Comparison of ENCODE assay signal across 10 mouse cellular contexts in the genomic region with DNA sequence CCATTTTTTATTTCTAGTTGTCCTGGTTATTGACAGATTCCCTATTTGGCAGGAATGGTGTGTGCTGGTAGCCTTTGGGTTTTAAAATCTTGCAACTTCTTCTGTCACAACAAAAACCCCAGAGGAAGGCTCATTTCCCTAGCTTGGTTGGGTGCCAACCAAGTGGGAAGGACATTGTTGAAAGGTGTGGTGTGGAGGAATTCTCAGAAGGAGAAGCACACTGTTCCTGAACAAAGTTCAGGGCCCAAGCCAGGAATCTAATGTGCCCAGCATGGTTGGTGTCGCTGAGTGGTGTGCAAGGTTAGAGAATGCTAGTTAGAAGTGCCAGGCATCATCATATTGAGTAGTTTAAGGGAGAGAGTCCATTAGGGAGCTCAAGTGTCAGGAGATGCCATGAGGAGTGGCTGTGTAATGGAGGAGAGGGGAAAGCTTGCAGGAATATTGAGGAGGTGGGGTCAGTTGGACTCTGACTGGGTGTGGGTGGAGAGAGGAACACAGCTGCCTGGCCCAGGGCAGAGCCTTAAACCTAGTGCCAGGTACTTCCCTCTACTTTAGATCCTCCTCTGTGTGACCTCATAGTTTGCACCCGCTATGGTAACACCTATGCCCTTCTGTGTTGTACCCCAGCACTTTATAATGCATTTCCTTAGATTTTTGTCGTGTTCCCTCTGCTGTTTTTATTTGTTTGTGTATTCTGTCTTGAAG. TPM values are rescaled to one million over a fixed set of nuclear protein-coding genes. Genes with fewer than 3 reads are reported as not detected.
A peak's percentile ranks its signal among the peaks of the same experiment; 100 is the strongest.
DNase-seq lines count a peak whose midpoint lies in the region; ATAC-seq and TF ChIP-seq lines count a peak whose summit lies in the region.
"Had no signal": no experiment of that assay in that cellular context is flagged by ENCODE, and none has a peak within 500 bp of the region (broad histone marks: within the 10 kb centered on the region; RNA-seq: fewer than 3 reads in every experiment).

No protein-coding gene starts in this region.

- peak overlapping the region; percentile 31; the same call in 1 of the 2 replicates for H3K27ac ChIP-seq in heart, postnatal 0 days (ENCODE audit: low read depth)
- peak overlapping the region; percentile 92 for H3K27ac ChIP-seq in brown adipose tissue, adult 24 weeks (replicated peaks; ENCODE audit: low read depth, low read length)
- 0 out of 2 replicates have a peak overlapping the region, but pooled peaks have one; percentile 4 for H3K27ac ChIP-seq in stomach, embryonic 16.5 days (ENCODE audit: low read length)
- H3K27ac ChIP-seq: hindbrain, postnatal 0 days; neural tube, embryonic 12.5 days had no signal

- no peak for ATAC-seq in heart, postnatal 0 days (ENCODE audit: insufficient read depth, low read depth)
- ATAC-seq in stomach, embryonic 16.5 days (ENCODE audit: insufficient read depth, low FRiP score), result no peak
- ATAC-seq: hindbrain, postnatal 0 days had no signal

- peak overlapping the region; percentile 77 for H3K4me2 ChIP-seq in heart, postnatal 0 days (ENCODE audit: low read depth, low read length)
- H3K4me2 ChIP-seq in stomach, embryonic 16.5 days (ENCODE audit: low read depth, low read length), result peak overlapping the region; percentile 83
- H3K4me2 ChIP-seq: neural tube, embryonic 12.5 days had no signal

- no peaks in the 10 kb centered on the region for H3K9me3 ChIP-seq in heart, postnatal 0 days (replicated peaks; ENCODE audit: control insufficient read depth, low read length)
- H3K9me3 ChIP-seq in stomach, embryonic 16.5 days (replicated peaks; ENCODE audit: control insufficient read depth, low read length), result no peaks in the 10 kb centered on the region
- H3K9me3 ChIP-seq: neural tube, embryonic 12.5 days had no signal

- no peak for TF ChIP-seq CTCF in heart, postnatal 0 days (IDR thresholded peaks at IDR 0.05; ENCODE audit: low read depth)

- peak overlapping the region; percentile 96; the same call in 1 of the 2 replicates for H3K4me3 ChIP-seq in heart, postnatal 0 days (ENCODE audit: low read depth, low read length)
- H3K4me3 ChIP-seq in brown adipose tissue, adult 24 weeks (ENCODE audit: insufficient read depth, low read depth, low read length), result peak overlapping the region; percentile 51
- peak overlapping the region; percentile 10; the same call in 1 of the 2 replicates for H3K4me3 ChIP-seq in stomach, embryonic 16.5 days (replicated peaks; ENCODE audit: low read length)
- H3K4me3 ChIP-seq: neural tube, embryonic 12.5 days had no signal

- H3K4me1 ChIP-seq in heart, postnatal 0 days (ENCODE audit: control insufficient read depth, insufficient read depth), result peaks cover 22% of the 10 kb centered on the region
- H3K4me1 ChIP-seq in brown adipose tissue, adult 24 weeks (ENCODE audit: control insufficient read depth, insufficient read depth, insufficient read length, low read length), result peaks cover 24% of the 10 kb centered on the region
- peaks cover 15% of the 10 kb centered on the region for H3K4me1 ChIP-seq in stomach, embryonic 16.5 days (ENCODE audit: control insufficient read depth, insufficient read depth, low read length)
- H3K4me1 ChIP-seq: neural tube, embryonic 12.5 days had no signal

- intact Hi-C loops in heart, postnatal 14 days (cut with DNase I), result no loop called here

- H3K36me3 ChIP-seq in heart, postnatal 0 days (replicated peaks; ENCODE audit: control insufficient read depth, insufficient read depth, low read length), result peaks cover 26% of the 10 kb centered on the region
- H3K36me3 ChIP-seq in stomach, embryonic 16.5 days (ENCODE audit: control insufficient read depth, insufficient read depth, low read length), result no peaks in the 10 kb centered on the region
- H3K36me3 ChIP-seq: neural tube, embryonic 12.5 days had no signal

- no peaks in the 10 kb centered on the region for H3K27me3 ChIP-seq in heart, postnatal 0 days (ENCODE audit: control insufficient read depth, insufficient read depth, low read length)
- H3K27me3 ChIP-seq in stomach, embryonic 16.5 days (ENCODE audit: control insufficient read depth, insufficient read depth, low read length), result no peaks in the 10 kb centered on the region
- H3K27me3 ChIP-seq: neural tube, embryonic 12.5 days had no signal

- no peak for TF ChIP-seq EP300 in heart, postnatal 0 days (IDR thresholded peaks at IDR 0.05; ENCODE audit: low read depth)

- no peak overlapping the region; the same call in 1 of the 2 replicates for H3K9ac ChIP-seq in heart, postnatal 0 days (replicated peaks; ENCODE audit: low read depth, low read length)
- no peak overlapping the region for H3K9ac ChIP-seq in stomach, embryonic 16.5 days (ENCODE audit: low read length)
- H3K9ac ChIP-seq: neural tube, embryonic 12.5 days had no signal

- DNase-seq in heart, postnatal 0 days (ENCODE audit: low spot score), result no peak
- DNase-seq in heart, postnatal 14 days, result no peak
- DNase-seq in kidney, postnatal 25 days, result peak; percentile 20 to 69
- DNase-seq in cerebellum, postnatal 10 days, result no peak
- DNase-seq in left cerebral cortex, adult 8-10 months (ENCODE audit: low spot score in 2 of 2), result no peak
- DNase-seq in frontal cortex, postnatal 36 days (ENCODE audit: low spot score in 2 of 2), result no peak

- 74% methylated on average over 3 of the region's 3 CpGs for WGBS in heart, postnatal 0 days
- WGBS in stomach, embryonic 16.5 days, result 63% methylated on average over 3 of the region's 3 CpGs

RNA-seq across cellular contexts. Expression of a gene that starts 2.6 kb away (rescaled TPM):
- total RNA-seq in heart, postnatal 0 days (2014; rRNA removed; ENCODE audit: low replicate concordance), result 21.6 and 38.6 TPM in 2 replicates
- 40.1 and 42.2 TPM in 2 replicates for polyA plus RNA-seq in heart, postnatal 0 days (2015; fragmentation: Nextera tagmentation; extraction: Ambion mirVana)
- total RNA-seq in heart, postnatal 14 days (2021), result 10 to 100 TPM; 57.1 to 63.8 TPM
- polyA plus RNA-seq in brown adipose tissue, adult 24 weeks (2012; ENCODE audit: insufficient read depth, insufficient read length, missing spikeins), result 46.2 and 88.9 TPM in 2 replicates
- polyA plus RNA-seq in stomach, embryonic 16.5 days (2015; fragmentation: Nextera tagmentation; extraction: Ambion mirVana), result 75.3 and 79.8 TPM in 2 replicates
- 10 to 100 TPM; 20.3 to 25.8 (median 23.9) TPM for total RNA-seq in left cerebral cortex, adult 8-10 months (2022)

RNA-seq across cellular contexts. Expression of a gene that starts 27.4 kb away (rescaled TPM):
- total RNA-seq in heart, postnatal 0 days (2014; rRNA removed; ENCODE audit: low replicate concordance), result not detected in 2 replicates
- polyA plus RNA-seq in heart, postnatal 0 days (2015; fragmentation: Nextera tagmentation; extraction: Ambion mirVana), result not detected in 2 replicates
- total RNA-seq in heart, postnatal 14 days (2021), result not detected
- 0.46 TPM in 1 of 2 replicates, not detected in the other for polyA plus RNA-seq in brown adipose tissue, adult 24 weeks (2012; ENCODE audit: insufficient read depth, insufficient read length, missing spikeins)
- not detected in 2 replicates for polyA plus RNA-seq in stomach, embryonic 16.5 days (2015; fragmentation: Nextera tagmentation; extraction: Ambion mirVana)
- total RNA-seq in left cerebral cortex, adult 8-10 months (2022), result not detected
- total RNA-seq: hindbrain, postnatal 0 days had no signal
- polyA plus RNA-seq: hindbrain, postnatal 0 days; neural tube, embryonic 12.5 days had no signal

Comparison
In these comparisons a context has a peak if more than half of its experiments do, and no peak if none do; other contexts are left out.
1. DNase-seq: peak in kidney, postnatal 25 days (2 of 2); none in heart, postnatal 0 days (single experiment), heart, postnatal 14 days (0 of 2), cerebellum, postnatal 10 days (0 of 2), left cerebral cortex, adult 8-10 months (0 of 2) and frontal cortex, postnatal 36 days (0 of 2).
2. H3K27ac ChIP-seq: peak in every context shown above with its lines; median percentile 92 in brown adipose tissue, adult 24 weeks; 31 in heart, postnatal 0 days; 4 in stomach, embryonic 16.5 days.
3. H3K4me3 ChIP-seq: peak in every context shown above with its lines; median percentile 96 in heart, postnatal 0 days; 51 in brown adipose tissue, adult 24 weeks; 10 in stomach, embryonic 16.5 days.